Mouse (Mus musculus): ENCODE results near the gene Xxylt1.

Xxylt1 gene

GRCm38 (mm10) chr16:31060714-31061113 lies 20.5 kb downstream of the Xxylt1 start:
- no peak for DNase-seq

- no peak for DNase-seq
Measured at GRCm38 (mm10) chr16:31060226-31060625, 21.0 kb downstream of the Xxylt1 start.

- DNase-seq = no peak
Measured at GRCm38 (mm10) chr16:31059730-31060129, 21.5 kb downstream of the Xxylt1 start.

GRCm38 (mm10) chr16:31052812-31053211 lies 28.4 kb downstream of the Xxylt1 start:
- DNase-seq = no peak

GRCm38 (mm10) chr16:31052177-31052726 lies 29.0 kb downstream of the Xxylt1 start:
- DNase-seq = no peak

GRCm38 (mm10) chr16:31050701-31051100 lies 30.5 kb downstream of the Xxylt1 start:
- DNase-seq = no peak

- DNase-seq = no peak
Measured at GRCm38 (mm10) chr16:31048194-31048593, 33.0 kb downstream of the Xxylt1 start.

GRCm38 (mm10) chr16:31047186-31047898 lies 33.9 kb downstream of the Xxylt1 start:
- DNase-seq = no peak

GRCm38 (mm10) chr16:31046217-31046659 lies 35.0 kb downstream of the Xxylt1 start:
- no peak for DNase-seq

- no peak for DNase-seq
Measured at GRCm38 (mm10) chr16:31045211-31045610, 36.0 kb downstream of the Xxylt1 start.

- DNase-seq = no peak
Measured at GRCm38 (mm10) chr16:31043136-31043535, 38.1 kb downstream of the Xxylt1 start.

- no peak for DNase-seq
Measured at GRCm38 (mm10) chr16:31041566-31041965, 39.7 kb downstream of the Xxylt1 start.

- no peak for DNase-seq
Measured at GRCm38 (mm10) chr16:31039803-31040459, 41.3 kb downstream of the Xxylt1 start.

GRCm38 (mm10) chr16:31037431-31037830 lies 43.8 kb downstream of the Xxylt1 start:
- DNase-seq = no peak

GRCm38 (mm10) chr16:31035651-31036245 lies 45.5 kb downstream of the Xxylt1 start:
- no peak for DNase-seq

- DNase-seq = peak; percentile 39
Measured at GRCm38 (mm10) chr16:31035235-31035634, 46.0 kb downstream of the Xxylt1 start.

- DNase-seq = no peak
Measured at GRCm38 (mm10) chr16:31034051-31034450, 47.2 kb downstream of the Xxylt1 start.

- DNase-seq = no peak
Measured at GRCm38 (mm10) chr16:31029739-31030485, 51.3 kb downstream of the Xxylt1 start.

- no peak for DNase-seq
Measured at GRCm38 (mm10) chr16:31027675-31028074, 53.6 kb downstream of the Xxylt1 start.

- DNase-seq = no peak
Measured at GRCm38 (mm10) chr16:31025516-31025915, 55.7 kb downstream of the Xxylt1 start.

GRCm38 (mm10) chr16:31024997-31025396 lies 56.2 kb downstream of the Xxylt1 start:
- DNase-seq = no peak

- DNase-seq = no peak
Measured at GRCm38 (mm10) chr16:31024221-31024620, 57.0 kb downstream of the Xxylt1 start.

GRCm38 (mm10) chr16:31023803-31024202 lies 57.4 kb downstream of the Xxylt1 start:
- DNase-seq = no peak

All from thymus, postnatal 14 days (tissue).